Mouse (Mus musculus) thymus, postnatal 4 days (tissue): ENCODE measurements at regions not wholly inside any gene's neighbourhood (a gene's known extent, or its start where the extent isn't known, plus 50 kb on each side); places are given as distances from the start of the nearest gene placed in this dataset.

ENCODE experiments used
- DNase-seq: peaks from one replicate; pipeline ENCODE4 v3.0.0; 2021

DNA sequence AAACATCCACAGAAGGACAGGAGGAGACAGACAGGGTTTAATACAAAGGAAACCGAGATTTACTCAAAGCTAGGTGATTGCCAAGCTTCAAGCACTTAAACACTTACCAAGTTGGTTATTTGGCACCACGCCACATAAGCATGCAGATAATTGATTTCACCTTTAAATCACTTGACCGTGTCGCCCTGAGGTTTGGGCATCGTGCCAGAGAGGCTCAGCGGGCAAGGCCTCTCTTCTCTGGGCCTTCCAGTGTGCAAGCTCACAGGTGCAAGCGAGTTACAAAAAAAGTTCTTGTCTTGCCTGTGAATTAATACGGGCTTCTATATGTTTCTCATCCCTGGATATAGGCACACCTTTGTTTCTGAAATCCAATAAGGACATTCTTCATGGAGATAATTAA lies 78.4 kb upstream of the 4930583I09Rik start:
- DNase-seq: no peak

DNA sequence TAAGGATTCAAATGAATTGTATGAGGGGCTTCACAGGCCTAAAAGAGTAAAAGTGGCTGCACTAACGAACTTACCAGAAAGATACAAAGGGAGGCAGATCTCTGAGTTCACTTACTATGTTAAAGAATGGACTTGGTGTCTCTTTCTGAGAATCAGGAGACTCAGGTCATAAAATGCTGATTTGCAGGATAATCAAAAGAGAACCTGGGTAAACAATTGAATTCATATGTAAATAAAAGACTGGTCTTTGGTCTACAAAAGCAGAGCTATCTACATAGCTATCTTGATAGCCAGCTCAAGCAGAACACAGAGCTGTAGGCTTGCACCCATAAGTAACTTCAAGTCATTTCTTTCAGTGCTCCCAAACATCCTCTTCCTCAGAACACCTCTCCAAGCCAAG lies 72.8 kb upstream of the 4930583I09Rik start:
- DNase-seq: no peak

GRCm38 (mm10) chr17:64901721-64902623 lies 66.1 kb upstream of the 4930583I09Rik start:
- no peak for DNase-seq

GRCm38 (mm10) chr17:64897473-64897872 lies 61.6 kb upstream of the 4930583I09Rik start:
- no peak for DNase-seq

DNA sequence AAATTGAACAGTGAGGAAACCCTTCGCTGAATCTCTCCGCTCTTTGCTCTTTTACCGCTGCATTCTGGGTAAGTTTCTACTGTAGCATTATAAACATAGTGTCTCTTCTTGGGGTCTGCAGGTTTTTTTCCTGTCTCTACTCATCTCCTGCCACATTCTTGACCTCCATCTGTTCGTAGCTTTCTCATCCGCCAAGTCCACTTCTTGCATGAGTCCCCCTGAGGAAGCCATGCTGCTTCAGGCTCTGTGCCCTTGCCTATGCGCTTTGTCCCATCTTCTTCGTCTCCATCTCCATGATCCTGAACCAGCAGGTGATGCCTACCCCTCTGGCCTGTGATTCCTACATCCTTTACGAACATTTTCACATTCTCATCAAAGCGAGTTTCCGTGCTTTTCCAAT lies 60.0 kb upstream of the 4930583I09Rik start:
- no peak for DNase-seq

DNA sequence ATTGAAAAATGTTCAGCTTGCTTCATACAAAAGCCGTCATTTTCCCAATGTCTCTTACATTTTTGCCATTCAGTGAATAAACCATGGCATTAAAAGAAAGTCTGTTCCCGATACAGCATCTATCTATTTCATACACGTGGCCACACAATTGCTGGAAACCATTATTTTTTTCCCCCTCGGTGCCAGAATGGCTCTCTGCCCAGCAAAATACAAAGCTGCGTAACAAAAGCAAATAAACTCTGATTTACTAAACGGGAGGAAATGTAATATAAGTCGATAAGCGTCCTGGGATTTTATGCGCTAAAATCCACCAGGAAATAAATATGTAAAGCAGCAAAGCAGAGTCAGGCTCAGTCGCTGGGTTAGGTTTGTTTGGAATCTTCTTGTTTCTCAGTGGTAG lies 59.6 kb upstream of the 4930583I09Rik start:
- no peak for DNase-seq

GRCm38 (mm10) chr17:64893182-64893902 lies 57.5 kb upstream of the 4930583I09Rik start:
- no peak for DNase-seq
